Mouse (Mus musculus) adrenal gland, postnatal 25 days (tissue): Measurements from ENCODE around the gene Fam193a. TPM values are rescaled to one million over a fixed set of nuclear protein-coding genes. Genes with fewer than 3 reads are reported as not detected.

Source experiments
- DNase-seq: peaks from one replicate; pipeline ENCODE4 v3.0.0; 2021; ENCODE audit warnings: mixed read lengths
- total RNA-seq: library from RNA; stranded (reverse); gene quantifications from 2 replicates; pipeline ENCODE4 v1.2.3, GENCODE M21; 2021

The Fam193a gene
- total RNA-seq, 1 experiment from 2014 or later = 38.0 TPM

DNA sequence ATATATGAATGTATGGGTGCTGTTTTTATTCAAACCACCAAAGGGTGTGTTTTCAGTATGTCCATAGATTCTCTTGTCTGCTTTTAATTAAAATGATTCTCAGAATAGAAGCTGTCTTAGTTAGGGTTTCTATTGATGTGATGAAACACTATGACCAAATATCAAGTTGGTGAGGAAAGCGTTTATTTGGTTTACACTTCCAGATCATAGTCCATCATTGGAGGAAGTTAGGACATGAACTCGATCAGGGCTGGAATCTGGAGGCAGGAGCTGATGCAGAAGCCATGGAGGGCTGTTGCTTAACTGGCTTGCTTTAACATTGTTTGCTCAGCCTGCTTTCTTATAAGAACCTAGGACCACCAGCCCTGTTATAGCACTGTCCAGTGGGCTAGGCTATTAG lies 12.0 kb downstream of the Fam193a start:
- DNase-seq = no peak

- no peak for DNase-seq
Observed at GRCm38 (mm10) chr5:34385616-34386015, 15.9 kb downstream of the Fam193a start.

DNA sequence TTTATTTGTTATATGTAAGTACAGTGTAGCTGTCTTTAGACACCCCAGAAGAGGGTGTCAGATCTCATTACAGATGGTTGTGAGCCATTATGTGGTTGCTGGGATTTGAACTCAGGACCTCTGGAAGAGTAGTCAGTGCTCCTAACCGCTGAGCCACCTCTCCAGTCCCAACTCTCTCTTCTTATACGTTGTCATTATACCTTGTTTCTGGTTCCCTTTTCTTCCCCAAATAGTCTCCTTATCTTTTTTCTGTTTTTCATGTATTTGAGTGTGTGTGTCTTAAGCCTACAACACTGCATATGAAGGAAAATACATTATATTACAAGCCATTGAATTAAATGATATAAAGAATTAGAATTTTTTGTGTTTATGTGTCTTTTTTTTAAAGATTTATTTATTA lies 17.0 kb downstream of the Fam193a start:
- DNase-seq = no peak

- no peak for DNase-seq
Observed at GRCm38 (mm10) chr5:34393251-34393650, 23.5 kb downstream of the Fam193a start.

GRCm38 (mm10) chr5:34395347-34395746 lies 25.6 kb downstream of the Fam193a start:
- DNase-seq = no peak

- no peak for DNase-seq
Observed at GRCm38 (mm10) chr5:34395850-34396540, 26.3 kb downstream of the Fam193a start.

- no peak for DNase-seq
Observed at GRCm38 (mm10) chr5:34397866-34398265, 28.1 kb downstream of the Fam193a start.

DNA sequence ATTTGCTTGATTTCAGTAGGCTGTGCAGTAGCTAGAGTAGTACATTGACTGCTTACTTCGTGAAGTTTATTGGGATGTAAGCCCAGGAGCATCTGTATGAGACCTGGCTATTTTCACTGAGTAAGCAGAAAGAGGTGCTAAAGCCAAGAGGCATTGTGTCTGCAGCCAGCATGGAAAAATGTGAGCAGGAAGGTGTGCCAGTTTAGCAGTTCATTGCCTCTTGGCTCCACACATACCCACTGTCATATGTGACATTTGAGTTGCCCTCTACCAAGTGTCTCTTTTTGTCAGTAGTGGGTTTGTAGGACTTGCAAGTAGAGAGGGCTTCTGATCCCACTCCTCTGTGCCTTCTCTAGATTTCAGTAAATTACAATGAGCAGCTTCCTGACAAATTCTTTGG lies 28.6 kb downstream of the Fam193a start:
- DNase-seq = no peak

DNA sequence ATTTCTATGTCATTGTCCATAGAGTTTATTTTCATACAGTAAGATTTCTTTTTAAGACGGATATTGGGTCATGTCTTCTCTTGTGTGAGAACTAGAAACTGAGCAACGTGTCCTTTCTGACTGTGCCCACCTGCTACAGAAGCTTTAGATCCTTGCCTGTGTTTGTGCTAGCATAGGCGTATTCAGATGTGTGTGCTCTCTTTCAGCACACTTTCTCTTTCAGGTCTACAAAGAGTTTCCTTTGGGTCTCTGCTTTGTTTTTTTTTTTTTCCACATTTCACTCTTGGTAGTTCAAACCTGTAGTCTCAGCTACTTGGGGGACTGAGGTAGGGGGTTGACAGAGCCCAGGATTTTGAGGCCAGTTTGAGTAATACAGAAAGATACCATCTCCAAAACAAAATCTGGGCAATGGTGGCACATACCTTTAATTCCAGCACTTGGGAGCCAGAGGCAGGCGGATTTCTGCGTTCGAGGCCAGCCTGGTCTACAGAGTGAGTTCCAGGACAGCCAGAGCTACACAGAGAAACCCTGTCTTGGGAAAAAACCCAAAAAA lies 37.7 kb downstream of the Fam193a start:
- DNase-seq = no peak

DNA sequence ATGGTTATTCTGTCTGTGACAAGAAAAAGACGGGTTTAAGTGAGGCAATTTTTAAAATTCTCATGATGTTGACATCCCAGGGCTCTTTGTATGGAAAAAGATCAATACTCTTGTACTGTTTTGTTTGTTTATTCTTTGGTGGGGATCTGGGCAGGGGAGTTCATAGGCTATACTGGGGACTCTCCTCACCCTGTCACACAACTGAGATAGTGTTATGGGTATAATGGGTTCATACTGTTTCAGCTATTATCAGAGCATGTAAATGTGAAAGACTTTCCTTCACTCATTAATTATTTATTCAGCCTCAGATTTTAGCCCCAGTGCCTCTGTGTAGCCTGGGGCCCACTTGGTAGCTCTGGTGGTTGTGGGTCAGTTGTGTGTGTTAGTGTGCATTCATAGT lies 39.3 kb downstream of the Fam193a start:
- no peak for DNase-seq

- DNase-seq = no peak
Observed at GRCm38 (mm10) chr5:34410819-34411218, 41.1 kb downstream of the Fam193a start.

- no peak for DNase-seq
Observed at GRCm38 (mm10) chr5:34413921-34414320, 44.2 kb downstream of the Fam193a start.

- no peak for DNase-seq
Observed at GRCm38 (mm10) chr5:34417251-34418008, 47.7 kb downstream of the Fam193a start.

DNA sequence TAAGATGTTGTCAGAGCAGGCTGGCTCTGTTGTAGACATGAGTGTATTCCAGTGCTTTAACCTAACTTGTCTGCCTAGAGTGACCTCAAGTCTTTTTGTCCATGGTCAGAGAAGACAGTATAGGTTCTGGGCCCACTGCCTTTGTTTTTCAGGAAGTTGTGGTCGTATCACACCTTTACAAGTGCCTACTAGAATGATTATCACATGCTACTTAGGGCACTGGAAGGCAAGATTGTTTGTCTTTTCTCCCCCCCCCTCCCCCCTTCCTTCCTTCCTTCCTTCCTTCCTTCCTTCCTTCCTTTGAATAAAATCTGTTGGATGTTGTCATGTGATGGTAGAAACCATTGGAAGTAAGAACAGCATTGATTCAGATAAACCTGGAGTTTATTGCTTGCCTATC lies 49.5 kb downstream of the Fam193a start:
- no peak for DNase-seq

GRCm38 (mm10) chr5:34430776-34431175 lies 61.0 kb downstream of the Fam193a start:
- no peak for DNase-seq

DNA sequence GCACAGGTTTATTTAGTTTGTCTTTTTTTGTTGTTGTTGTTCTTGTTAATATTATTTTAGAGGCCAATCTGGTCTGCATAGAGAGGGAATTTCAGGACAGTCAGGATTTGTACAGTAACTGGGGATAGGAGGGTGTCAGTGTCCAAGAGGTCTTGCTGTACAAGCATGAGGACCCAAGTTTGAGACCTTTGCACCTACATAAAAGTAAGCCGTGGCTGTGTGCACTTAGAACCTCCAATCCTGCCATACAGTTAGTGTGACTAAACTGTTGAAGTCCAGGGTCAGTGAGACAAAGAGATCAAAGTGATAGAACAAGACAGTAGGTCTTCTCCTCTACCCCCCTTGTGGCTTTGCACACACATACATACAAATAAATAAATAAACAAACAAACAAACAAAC lies 64.1 kb downstream of the Fam193a start:
- DNase-seq = no peak

DNA sequence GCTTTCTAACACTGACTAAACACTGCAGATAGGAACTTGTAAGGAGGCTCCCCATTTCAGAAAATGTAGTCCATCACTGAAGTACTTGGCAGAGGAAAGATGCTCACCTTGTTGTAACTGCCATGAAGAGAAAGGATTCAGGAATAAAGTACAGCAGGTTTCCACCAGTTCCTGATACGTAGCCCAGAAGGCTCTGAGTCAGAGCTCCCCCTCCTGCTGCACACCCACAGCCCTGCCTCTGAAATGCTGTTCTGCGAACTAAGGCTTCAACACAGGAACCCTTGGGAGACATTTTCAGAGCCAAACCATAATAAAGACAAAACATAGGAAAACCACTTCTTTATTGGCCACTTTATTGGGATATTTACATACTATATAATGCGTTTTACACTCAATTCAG lies 64.5 kb downstream of the Fam193a start:
- DNase-seq = no peak

DNA sequence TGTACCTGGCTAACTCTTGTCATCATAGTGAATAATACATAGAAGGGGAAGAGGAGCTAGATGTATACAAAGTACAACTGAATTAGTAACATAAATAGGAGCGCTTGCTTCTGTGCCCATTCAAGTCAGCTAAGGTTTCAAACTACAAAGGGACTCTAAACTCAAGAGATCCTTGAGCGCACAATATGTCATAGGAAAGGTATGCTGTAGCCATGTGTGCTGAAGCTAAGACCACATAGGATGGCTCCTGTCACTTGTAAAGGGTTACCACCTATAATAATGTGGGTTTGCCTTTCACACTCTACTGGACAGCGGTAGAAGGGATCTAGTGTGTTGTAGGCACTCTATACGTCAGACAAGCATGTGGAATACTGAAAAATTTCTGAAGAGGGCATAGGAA lies 68.3 kb downstream of the Fam193a start:
- no peak for DNase-seq

DNA sequence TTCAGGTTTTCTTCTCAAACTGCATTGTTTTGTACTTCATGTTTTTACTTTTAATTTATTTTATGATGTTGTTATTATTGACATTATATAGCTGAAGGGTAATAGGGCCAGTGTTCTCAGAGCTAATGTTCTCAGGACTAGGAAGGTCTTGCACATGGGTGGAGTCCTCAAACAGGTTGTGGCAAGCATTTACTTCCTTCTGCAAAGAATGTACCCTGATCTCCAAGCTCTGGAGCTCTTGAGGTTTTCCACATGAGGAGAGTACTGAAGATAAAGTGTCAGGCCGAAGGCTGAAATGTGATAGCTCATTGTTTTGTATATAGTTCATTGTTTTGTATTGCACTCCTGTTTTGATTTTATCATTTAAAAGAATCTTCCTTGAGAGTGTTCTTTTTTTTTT lies 68.9 kb downstream of the Fam193a start:
- no peak for DNase-seq

- no peak for DNase-seq
Observed at GRCm38 (mm10) chr5:34439768-34440167, 70.0 kb downstream of the Fam193a start.

GRCm38 (mm10) chr5:34441797-34442196 lies 72.1 kb downstream of the Fam193a start:
- DNase-seq = no peak

GRCm38 (mm10) chr5:34446207-34446606 lies 76.5 kb downstream of the Fam193a start:
- no peak for DNase-seq

- no peak for DNase-seq
Observed at GRCm38 (mm10) chr5:34458994-34459393, 89.3 kb downstream of the Fam193a start.

- DNase-seq = no peak
Observed at GRCm38 (mm10) chr5:34461294-34461693, 91.6 kb downstream of the Fam193a start.
